Mouse (Mus musculus) midbrain, embryonic 16.5 days (tissue): ENCODE measurements at regions not wholly inside any gene's neighbourhood (a gene's known extent, or its start where the extent isn't known, plus 50 kb on each side); places are given as distances from the start of the nearest gene placed in this dataset.

ENCODE experiments used
- ATAC-seq: fragments of 200-750 bp; cut with Nextera tagmentation; 2 replicates; pipeline ENCODE4 v1.8.0; 2017; ENCODE audit warnings: moderate TSS enrichment
- H3K27ac ChIP-seq: fragments of 300-500 bp; sonication (generic); 2 replicates; pipeline ENCODE4 v1.5.1; 2014; ENCODE audit warnings: mild to moderate bottlenecking, low read length, mixed read lengths
- H3K27me3 ChIP-seq: fragments of 300-500 bp; sonication (generic); 2 replicates; pipeline ENCODE4 v1.6.1; 2014; ENCODE audit warnings: low read depth, low read length, mixed read lengths; ENCODE audit not compliant: control insufficient read depth, insufficient read depth
- H3K36me3 ChIP-seq: fragments of 300-500 bp; sonication (generic); 2 replicates; pipeline ENCODE4 v1.6.1; 2014; ENCODE audit warnings: mild to moderate bottlenecking, low read length, moderate library complexity, mixed read lengths; ENCODE audit not compliant: control insufficient read depth, insufficient read depth
- H3K4me1 ChIP-seq: fragments of 300-500 bp; sonication (generic); 2 replicates; pipeline ENCODE4 v1.6.1; 2014; ENCODE audit warnings: mild to moderate bottlenecking, low read length, mixed read lengths; ENCODE audit not compliant: control insufficient read depth, insufficient read depth
- H3K4me2 ChIP-seq: fragments of 300-500 bp; sonication (generic); 2 replicates; pipeline ENCODE4 v1.6.1; 2014; ENCODE audit warnings: mild to moderate bottlenecking, low read length, mixed read lengths
- H3K4me3 ChIP-seq: fragments of 300-500 bp; sonication (generic); 2 replicates; pipeline ENCODE4 v1.5.1; 2014; ENCODE audit warnings: low read depth, mild to moderate bottlenecking, low read length, moderate library complexity, mixed read lengths
- H3K9ac ChIP-seq: fragments of 300-500 bp; sonication (generic); 2 replicates; pipeline ENCODE4 v1.6.1; 2014; ENCODE audit warnings: low read depth, low read length, mixed read lengths
- H3K9me3 ChIP-seq: fragments of 300-500 bp; sonication (generic); replicated peaks from 2 replicates; pipeline ENCODE4 v1.6.1; 2014; ENCODE audit warnings: mild to moderate bottlenecking, low read length, mixed read lengths; ENCODE audit not compliant: control insufficient read depth, poor library complexity, severe bottlenecking
- WGBS: fragments of 180-500 bp; shearing (Covaris S2); extraction: QIAGEN DNeasy Blood & Tissue Kit; methylation state at CpG from one replicate; pipeline ENCODE4 v1.1.7; 2014; 5-methylcytosine and 5-hydroxymethylcytosine counted together

DNA sequence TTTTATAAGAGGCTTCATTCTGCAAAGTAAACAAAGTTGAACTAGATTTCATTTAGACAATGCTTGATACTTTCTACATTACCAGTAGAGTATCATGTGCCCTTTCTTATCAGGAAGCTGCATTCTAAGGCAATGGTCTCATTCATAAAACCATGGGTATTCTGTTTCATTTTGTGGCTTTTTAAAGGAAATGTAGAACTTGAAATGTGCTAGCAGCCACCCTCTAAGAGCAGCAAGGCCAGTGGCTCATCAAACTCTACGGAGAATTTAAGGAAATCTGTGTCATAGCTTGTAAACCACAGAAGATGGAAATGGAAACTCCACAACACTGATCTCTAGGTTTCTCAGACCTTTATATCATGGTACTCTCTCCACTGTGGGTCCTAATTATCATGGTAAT, 907.7 kb downstream of the Diaph3 start:
- H3K4me1 ChIP-seq: no peaks in the 10 kb centered on the region
- ATAC-seq: no peak
- no peaks in the 10 kb centered on the region for H3K27me3 ChIP-seq
- H3K4me2 ChIP-seq: no peak overlapping the region
- H3K9me3 ChIP-seq: no peaks in the 10 kb centered on the region
- no peak overlapping the region for H3K9ac ChIP-seq
- WGBS: 94% methylated on average over 1 of the region's 1 CpGs
- no peak overlapping the region for H3K27ac ChIP-seq
- no peaks in the 10 kb centered on the region for H3K36me3 ChIP-seq
- H3K4me3 ChIP-seq: no peak overlapping the region

GRCm38 (mm10) chr14:86230609-86231008, 910.4 kb downstream of the Diaph3 start:
- H3K4me3 ChIP-seq: no peak overlapping the region
- H3K9me3 ChIP-seq: no peaks in the 10 kb centered on the region
- no peaks in the 10 kb centered on the region for H3K27me3 ChIP-seq
- no peak overlapping the region for H3K9ac ChIP-seq
- 73% methylated on average over 1 of the region's 1 CpGs for WGBS
- H3K36me3 ChIP-seq: no peaks in the 10 kb centered on the region
- H3K27ac ChIP-seq: no peak overlapping the region
- no peaks in the 10 kb centered on the region for H3K4me1 ChIP-seq
- no peak overlapping the region for H3K4me2 ChIP-seq
- ATAC-seq: no peak

DNA sequence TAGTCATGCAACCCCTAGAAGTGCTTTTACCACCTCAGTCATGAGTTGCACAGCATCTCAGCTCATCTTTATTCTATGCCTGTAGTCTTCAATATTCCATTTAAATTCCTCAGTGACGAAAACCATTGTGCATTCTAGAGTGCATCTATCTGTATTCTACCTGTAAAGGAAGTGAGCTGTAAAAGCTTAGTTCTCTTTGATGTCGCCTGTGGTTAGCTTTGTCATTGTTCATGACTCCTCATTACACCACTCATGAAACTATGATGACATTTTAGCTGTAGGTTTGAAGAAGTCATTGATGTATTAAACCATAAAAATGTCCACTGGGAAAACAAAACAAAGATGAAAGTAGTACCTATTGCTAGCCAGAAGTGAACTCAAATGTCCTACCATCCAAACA, 911.3 kb downstream of the Diaph3 start:
- Histone ChIP-seq H3K4me1 (no peaks in the 10 kb centered on the region), H3K4me2 (no peak overlapping the region), H3K36me3 (no peaks in the 10 kb centered on the region), H3K9me3 (no peaks in the 10 kb centered on the region), H3K27me3 (no peaks in the 10 kb centered on the region), H3K4me3 (no peak overlapping the region), H3K27ac (no peak overlapping the region), H3K9ac (no peak overlapping the region)
- WGBS: 87% methylated on average over 2 of the region's 2 CpGs
- ATAC-seq: no peak

GRCm38 (mm10) chr14:86215711-86216110, 925.3 kb downstream of the Diaph3 start:
- no peak for ATAC-seq
- H3K36me3 ChIP-seq: no peaks in the 10 kb centered on the region
- H3K27ac ChIP-seq: no peak overlapping the region
- H3K27me3 ChIP-seq: no peaks in the 10 kb centered on the region
- no peaks in the 10 kb centered on the region for H3K4me1 ChIP-seq
- H3K9ac ChIP-seq: no peak overlapping the region
- no peak overlapping the region for H3K4me2 ChIP-seq
- WGBS: 88% methylated on average over 9 of the region's 9 CpGs
- H3K9me3 ChIP-seq: no peaks in the 10 kb centered on the region
- no peak overlapping the region for H3K4me3 ChIP-seq

DNA sequence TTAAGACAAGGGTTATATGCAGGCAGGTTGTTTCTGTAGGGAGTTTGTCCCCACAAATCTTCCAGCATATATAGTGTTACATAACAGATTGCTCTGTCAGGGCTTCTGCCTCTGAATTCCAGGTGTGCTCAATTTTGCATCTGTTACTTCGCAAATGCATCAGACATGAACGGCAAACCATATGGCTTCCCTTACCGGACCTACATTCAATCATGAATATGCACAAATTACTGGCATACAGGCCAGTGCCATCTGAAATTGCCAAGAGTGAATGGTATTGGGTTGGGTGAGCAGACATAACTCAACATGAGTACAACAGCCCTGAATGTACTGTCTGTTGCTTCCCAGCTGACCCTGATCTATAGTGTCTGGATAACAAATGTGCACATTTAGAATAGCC, 929.4 kb downstream of the Diaph3 start:
- Histone ChIP-seq H3K4me1 (no peaks in the 10 kb centered on the region), H3K27ac (no peak overlapping the region), H3K4me3 (no peak overlapping the region), H3K9ac (no peak overlapping the region), H3K27me3 (no peaks in the 10 kb centered on the region), H3K9me3 (no peaks in the 10 kb centered on the region), H3K4me2 (no peak overlapping the region), H3K36me3 (no peaks in the 10 kb centered on the region)
- no peak for ATAC-seq
- 94% methylated on average over 3 of the region's 3 CpGs for WGBS

DNA sequence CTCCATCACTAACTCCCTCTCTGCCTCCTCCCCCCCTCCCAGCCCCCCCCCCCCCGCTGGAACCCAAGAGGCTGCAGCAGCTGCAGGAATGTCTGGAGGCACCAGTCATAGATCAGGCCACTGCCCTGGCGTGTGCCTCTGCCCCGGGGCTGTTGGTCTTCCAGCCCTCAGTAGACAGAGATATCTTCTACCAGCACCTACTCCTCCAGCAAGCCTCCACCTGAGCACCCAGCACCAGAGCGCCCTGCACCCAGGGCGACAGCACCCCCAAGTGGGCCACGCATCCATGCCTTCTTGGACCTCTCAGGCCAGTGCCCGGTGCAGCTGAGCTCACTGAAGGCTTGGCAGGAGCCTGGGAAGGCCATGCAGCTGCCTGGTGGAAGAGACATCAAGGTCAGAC, 936.5 kb downstream of the Diaph3 start:
- H3K4me2 ChIP-seq: no peak overlapping the region
- 93% methylated on average over 6 of the region's 7 CpGs for WGBS
- ATAC-seq: no peak

DNA sequence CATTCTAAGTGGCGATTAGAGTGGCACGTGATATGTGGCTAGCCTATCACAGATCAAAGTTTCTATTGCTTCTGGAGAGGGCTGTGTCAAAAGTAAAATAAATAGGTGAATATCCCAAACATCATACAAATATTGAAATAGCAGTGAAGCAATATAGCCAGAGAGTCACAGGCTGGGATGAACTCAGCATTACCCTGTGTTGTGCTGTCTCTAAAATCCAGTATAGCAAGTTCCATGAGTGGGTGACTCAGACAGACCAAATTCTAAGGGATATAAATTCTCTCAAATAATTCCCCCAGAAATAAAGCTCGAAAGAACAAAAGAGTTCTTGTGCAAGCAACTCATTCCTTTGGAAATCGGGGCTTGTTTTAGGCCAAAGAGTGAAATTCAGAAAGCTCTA, 943.2 kb downstream of the Diaph3 start:
- Histone ChIP-seq H3K27me3 (no peaks in the 10 kb centered on the region), H3K4me3 (no peak overlapping the region), H3K36me3 (no peaks in the 10 kb centered on the region), H3K27ac (no peak overlapping the region), H3K4me2 (no peak overlapping the region), H3K9me3 (no peaks in the 10 kb centered on the region), H3K4me1 (no peaks in the 10 kb centered on the region), H3K9ac (no peak overlapping the region)
- 89% methylated on average over 4 of the region's 4 CpGs for WGBS
- no peak for ATAC-seq

More for the DNA sequence above, 936.5 kb downstream of the Diaph3 start:
- no peak overlapping the region for H3K9ac ChIP-seq
- no peaks in the 10 kb centered on the region for H3K4me1 ChIP-seq
- no peak overlapping the region for H3K4me3 ChIP-seq
- no peak overlapping the region for H3K27ac ChIP-seq
- H3K36me3 ChIP-seq: no peaks in the 10 kb centered on the region
- no peaks in the 10 kb centered on the region for H3K27me3 ChIP-seq
- no peaks in the 10 kb centered on the region for H3K9me3 ChIP-seq

DNA sequence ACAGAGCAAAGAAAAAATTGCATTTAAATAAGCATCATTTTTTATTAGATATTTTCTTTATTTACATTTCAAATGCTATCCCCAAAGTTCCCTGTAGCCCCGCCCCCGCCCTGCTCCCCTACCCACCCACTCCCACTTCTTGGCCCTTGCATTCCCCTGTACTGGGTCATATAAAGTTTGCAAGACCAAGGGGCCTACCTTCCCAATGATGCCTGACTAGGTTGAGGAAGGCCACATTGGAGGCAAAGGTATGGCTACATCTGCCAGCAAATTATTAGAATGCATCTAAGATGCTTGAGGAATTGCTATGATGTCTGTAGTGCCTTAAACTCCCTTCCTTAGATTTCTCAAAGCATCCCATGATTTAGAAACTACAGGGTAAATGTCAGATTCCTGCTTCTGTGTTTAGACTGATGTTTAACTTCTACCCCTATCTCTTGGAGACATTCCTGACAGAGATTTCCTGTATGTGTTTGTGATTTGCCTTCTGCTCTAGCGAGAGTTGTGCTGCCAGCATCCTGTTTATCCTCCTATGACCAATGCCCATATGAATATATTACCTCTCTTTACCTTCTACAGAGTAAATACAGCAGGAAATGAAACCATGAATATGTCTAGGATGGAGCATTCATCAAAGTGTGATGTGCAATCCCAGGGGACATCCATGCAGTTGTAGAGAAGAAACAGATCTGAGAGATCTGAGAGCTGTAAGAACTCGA, 956.2 kb downstream of the Diaph3 start:
- H3K9ac ChIP-seq: no peak overlapping the region
- WGBS: 83% methylated on average over 4 of the region's 4 CpGs
- no peak for ATAC-seq
- no peaks in the 10 kb centered on the region for H3K27me3 ChIP-seq
- H3K4me3 ChIP-seq: no peak overlapping the region
- no peak overlapping the region for H3K27ac ChIP-seq
- H3K9me3 ChIP-seq: no peaks in the 10 kb centered on the region
- H3K36me3 ChIP-seq: no peaks in the 10 kb centered on the region
- H3K4me2 ChIP-seq: no peak overlapping the region
- no peaks in the 10 kb centered on the region for H3K4me1 ChIP-seq

- ATAC-seq: no peak
- WGBS: 72% methylated on average over 4 of the region's 4 CpGs
Observed at GRCm38 (mm10) chr14:86178517-86178916, 962.5 kb downstream of the Diaph3 start.

More at GRCm38 (mm10) chr14:86178517-86178916, 962.5 kb downstream of the Diaph3 start:
- H3K27me3 ChIP-seq: no peaks in the 10 kb centered on the region
- no peak overlapping the region for H3K4me2 ChIP-seq
- H3K36me3 ChIP-seq: no peaks in the 10 kb centered on the region
- H3K4me3 ChIP-seq: no peak overlapping the region
- H3K9ac ChIP-seq: no peak overlapping the region
- no peaks in the 10 kb centered on the region for H3K4me1 ChIP-seq
- no peaks in the 10 kb centered on the region for H3K9me3 ChIP-seq
- no peak overlapping the region for H3K27ac ChIP-seq
